Mouse (Mus musculus): ENCODE results near the gene Ccdc180. TPM values are rescaled to one million over a fixed set of nuclear protein-coding genes. Genes with fewer than 3 reads are reported as not detected.

The Ccdc180 gene
- polyA plus RNA-seq (2014; fragmentation: Nextera tagmentation; extraction: Ambion mirVana): 0.07 and 0.10 TPM in 2 replicates

DNA sequence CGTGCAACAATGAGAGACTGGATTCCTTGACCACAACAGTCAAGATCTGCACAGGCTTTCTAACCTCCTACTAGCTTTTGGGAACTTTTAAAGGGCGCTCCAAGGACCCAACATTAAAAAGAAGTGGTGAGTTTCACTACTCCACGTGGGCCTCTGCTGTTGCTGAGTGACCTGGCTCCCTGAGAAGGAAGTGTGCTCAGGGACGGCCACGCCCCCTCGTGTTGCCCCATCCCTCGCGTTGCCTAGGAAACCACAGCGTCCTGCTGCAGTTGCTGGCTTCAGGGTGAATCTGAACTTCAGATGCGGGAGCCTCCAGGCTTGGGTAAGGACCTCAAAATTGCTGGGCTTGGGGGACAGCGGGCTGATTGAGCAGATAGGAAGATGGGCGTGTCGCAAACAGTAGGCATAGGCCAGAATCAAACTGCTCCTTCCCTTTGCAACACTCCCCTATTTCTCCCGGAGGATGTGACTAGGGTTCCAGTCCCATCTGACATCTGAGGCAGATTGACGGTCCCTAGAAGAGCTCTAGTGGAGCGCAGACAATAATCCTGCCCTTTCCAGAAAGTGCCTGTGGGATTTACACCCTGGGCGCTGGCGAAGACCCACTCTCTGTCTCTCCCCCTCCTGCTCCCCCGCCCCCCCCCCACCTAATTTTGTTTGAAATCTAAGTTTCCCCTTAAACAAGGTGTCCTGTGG is at the start of gene Ccdc180:
Gene Ccdc180, plus strand, starts transcription at position 238 of the 696 bp plus-strand sequence.
- WGBS: 12% methylated on average over 19 of the region's 19 CpGs
- DNase-seq (ENCODE audit: low spot score): peak; percentile 77
- H3K27ac ChIP-seq (ENCODE audit: low read depth, low read length): no peak within 1 kb of the TSS
- H3K36me3 ChIP-seq (ENCODE audit: control insufficient read depth, insufficient read depth, low read length): no peaks in the 10 kb centered on the region
- no peaks in the 10 kb centered on the region for H3K9me3 ChIP-seq (replicated peaks; ENCODE audit: control insufficient read depth, low read length)
- peak within 1 kb of the TSS; percentile 21; the same call in 1 of the 2 replicates for H3K4me2 ChIP-seq (ENCODE audit: low read length)
- H3K27me3 ChIP-seq (replicated peaks; ENCODE audit: control insufficient read depth, insufficient read depth, low read length): no peaks in the 10 kb centered on the region
- H3K4me3 ChIP-seq (ENCODE audit: low read depth, low read length): no peak within 1 kb of the TSS
- no peak within 1 kb of the TSS for H3K9ac ChIP-seq (ENCODE audit: low read length)
- ATAC-seq: peak; percentile 61; the same call in 1 of the 2 replicates
- H3K4me1 ChIP-seq (ENCODE audit: control insufficient read depth, insufficient read depth, low read length): 0 out of 2 replicates have a peak, but pooled peaks cover 6% of the 10 kb centered on the region

DNA sequence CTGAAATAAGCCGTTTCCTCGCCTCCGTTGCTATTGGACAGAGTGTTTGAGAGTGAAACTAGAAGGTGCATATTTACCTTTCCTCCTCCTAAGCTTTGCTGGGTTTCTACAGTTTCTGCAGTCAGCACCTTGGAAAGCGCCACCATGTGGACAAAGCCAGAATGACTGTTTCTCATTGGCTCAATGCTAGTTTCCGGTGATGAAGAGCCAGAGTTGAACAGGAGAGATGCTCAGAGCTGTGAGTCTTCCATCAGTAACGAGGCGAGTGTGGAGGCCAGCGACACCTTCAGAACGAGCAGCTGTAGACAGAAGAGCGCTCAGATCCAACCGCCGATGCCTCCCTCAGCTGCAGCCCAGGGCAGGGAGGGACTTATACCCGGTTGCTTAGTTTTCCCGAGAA is 45.7 kb upstream of the Ccdc180 start:
- H3K4me1 ChIP-seq (ENCODE audit: control insufficient read depth, insufficient read depth, low read length): no peaks in the 10 kb centered on the region; the same call in none of the 2 replicates
- DNase-seq (ENCODE audit: low spot score) (peak; percentile 76), ATAC-seq (peak; percentile 46; the same call in 1 of the 2 replicates)
- no peaks in the 10 kb centered on the region for H3K27me3 ChIP-seq (replicated peaks; ENCODE audit: control insufficient read depth, insufficient read depth, low read length)
- H3K9me3 ChIP-seq (replicated peaks; ENCODE audit: control insufficient read depth, low read length): no peaks in the 10 kb centered on the region
- H3K4me2 ChIP-seq (ENCODE audit: low read length): no peak overlapping the region
- H3K4me3 ChIP-seq (ENCODE audit: low read depth, low read length): no peak overlapping the region
- no peak overlapping the region for H3K27ac ChIP-seq (ENCODE audit: low read depth, low read length)
- no peaks in the 10 kb centered on the region for H3K36me3 ChIP-seq (ENCODE audit: control insufficient read depth, insufficient read depth, low read length)
- no peak overlapping the region for H3K9ac ChIP-seq (ENCODE audit: low read length)
- WGBS: 43% methylated on average over 14 of the region's 14 CpGs

DNA sequence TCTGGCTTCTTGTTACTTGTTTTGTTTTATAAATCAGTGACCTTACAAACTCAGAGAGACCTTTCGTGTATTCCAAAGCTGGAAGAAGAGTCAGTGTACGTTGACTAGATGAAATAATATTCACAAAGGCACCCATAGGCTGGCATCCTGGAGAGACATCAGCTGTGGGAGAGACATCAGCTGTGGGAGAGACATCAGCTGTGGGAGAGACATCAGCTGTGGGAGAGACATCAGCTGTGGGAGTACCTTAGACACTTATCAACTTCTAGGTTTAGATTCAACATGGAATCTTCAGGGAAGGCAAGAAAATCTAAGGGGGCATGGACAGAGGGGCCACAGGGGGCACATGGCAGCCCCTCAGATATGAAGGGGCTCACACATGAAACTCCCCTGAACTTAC is 43.8 kb upstream of the Ccdc180 start:
- no peak overlapping the region for H3K4me2 ChIP-seq (ENCODE audit: low read length)
- no peak overlapping the region for H3K9ac ChIP-seq (ENCODE audit: low read length)
- DNase-seq (ENCODE audit: low spot score): no peak
- H3K27me3 ChIP-seq (replicated peaks; ENCODE audit: control insufficient read depth, insufficient read depth, low read length): no peaks in the 10 kb centered on the region
- H3K9me3 ChIP-seq (replicated peaks; ENCODE audit: control insufficient read depth, low read length): no peaks in the 10 kb centered on the region
- H3K4me3 ChIP-seq (ENCODE audit: low read depth, low read length): no peak overlapping the region
- no peaks in the 10 kb centered on the region for H3K36me3 ChIP-seq (ENCODE audit: control insufficient read depth, insufficient read depth, low read length)
- 93% methylated on average over 2 of the region's 2 CpGs for WGBS
- H3K4me1 ChIP-seq (ENCODE audit: control insufficient read depth, insufficient read depth, low read length): no peaks in the 10 kb centered on the region; the same call in none of the 2 replicates
- ATAC-seq: no peak
- H3K27ac ChIP-seq (ENCODE audit: low read depth, low read length): no peak overlapping the region

DNA sequence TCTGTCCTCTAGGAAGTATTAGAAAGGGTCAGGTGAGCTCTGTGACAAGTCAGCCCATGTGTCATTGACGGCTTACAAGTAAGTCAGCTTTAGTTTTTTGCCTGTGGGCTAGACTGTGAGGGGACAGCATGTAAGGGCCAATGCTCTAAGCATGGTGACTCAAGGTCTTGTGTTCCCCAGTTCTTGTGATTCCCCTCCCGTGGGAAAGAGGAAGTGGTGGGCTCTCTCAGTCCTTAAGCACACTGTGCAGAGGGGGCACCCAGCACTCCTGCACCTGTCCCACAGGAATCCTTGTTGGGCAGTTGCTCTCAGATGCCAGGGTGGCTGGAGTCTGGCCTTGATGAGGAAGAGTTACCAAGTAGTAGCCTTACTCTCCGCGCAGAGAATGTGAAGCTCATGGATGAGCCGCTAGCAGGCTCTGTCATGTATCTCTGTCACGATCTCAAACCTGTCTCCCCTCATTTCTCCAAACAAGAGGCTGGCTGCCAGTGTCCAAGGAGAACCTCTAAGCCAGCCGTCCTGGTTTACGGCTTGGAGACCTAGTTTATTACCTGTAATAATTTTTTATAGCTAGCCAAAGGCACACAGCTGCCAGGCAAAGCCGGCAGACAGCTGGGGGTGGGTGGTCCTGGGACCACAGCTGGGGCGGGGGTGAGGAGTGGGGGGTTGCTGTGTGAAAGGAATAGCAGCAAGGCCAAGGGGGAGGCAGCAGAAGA is 41.8 kb upstream of the Ccdc180 start, which contains the start of gene Stra6l:
Gene Stra6l, plus strand, starts transcription at position 556 of the 716 bp plus-strand sequence.
- H3K9ac ChIP-seq (ENCODE audit: low read length): no peak within 1 kb of the TSS
- DNase-seq (ENCODE audit: low spot score) (no peak), ATAC-seq (no peak)
- H3K4me2 ChIP-seq (ENCODE audit: low read length): no peak within 1 kb of the TSS
- H3K27me3 ChIP-seq (replicated peaks; ENCODE audit: control insufficient read depth, insufficient read depth, low read length): no peaks in the 10 kb centered on the region
- no peak within 1 kb of the TSS for H3K4me3 ChIP-seq (ENCODE audit: low read depth, low read length)
- no peaks in the 10 kb centered on the region; the same call in none of the 2 replicates for H3K4me1 ChIP-seq (ENCODE audit: control insufficient read depth, insufficient read depth, low read length)
- H3K9me3 ChIP-seq (replicated peaks; ENCODE audit: control insufficient read depth, low read length): no peaks in the 10 kb centered on the region
- no peak within 1 kb of the TSS for H3K27ac ChIP-seq (ENCODE audit: low read depth, low read length)
- no peaks in the 10 kb centered on the region for H3K36me3 ChIP-seq (ENCODE audit: control insufficient read depth, insufficient read depth, low read length)
- 81% methylated on average over 10 of the region's 10 CpGs for WGBS

- Histone ChIP-seq H3K27me3 (replicated peaks; ENCODE audit: control insufficient read depth, insufficient read depth, low read length) (no peaks in the 10 kb centered on the region), H3K27ac (ENCODE audit: low read depth, low read length) (no peak overlapping the region), H3K4me2 (ENCODE audit: low read length) (no peak overlapping the region), H3K4me3 (ENCODE audit: low read depth, low read length) (no peak overlapping the region), H3K36me3 (ENCODE audit: control insufficient read depth, insufficient read depth, low read length) (no peaks in the 10 kb centered on the region), H3K9ac (ENCODE audit: low read length) (no peak overlapping the region), H3K9me3 (replicated peaks; ENCODE audit: control insufficient read depth, low read length) (no peaks in the 10 kb centered on the region), H3K4me1 (ENCODE audit: control insufficient read depth, insufficient read depth, low read length) (no peaks in the 10 kb centered on the region; the same call in none of the 2 replicates)
- 51% methylated on average over 10 of the region's 10 CpGs for WGBS
- DNase-seq (ENCODE audit: low spot score) (no peak), ATAC-seq (no peak)
Observed at GRCm38 (mm10) chr4:45848825-45849156, 41.3 kb upstream of the Ccdc180 start.

DNA sequence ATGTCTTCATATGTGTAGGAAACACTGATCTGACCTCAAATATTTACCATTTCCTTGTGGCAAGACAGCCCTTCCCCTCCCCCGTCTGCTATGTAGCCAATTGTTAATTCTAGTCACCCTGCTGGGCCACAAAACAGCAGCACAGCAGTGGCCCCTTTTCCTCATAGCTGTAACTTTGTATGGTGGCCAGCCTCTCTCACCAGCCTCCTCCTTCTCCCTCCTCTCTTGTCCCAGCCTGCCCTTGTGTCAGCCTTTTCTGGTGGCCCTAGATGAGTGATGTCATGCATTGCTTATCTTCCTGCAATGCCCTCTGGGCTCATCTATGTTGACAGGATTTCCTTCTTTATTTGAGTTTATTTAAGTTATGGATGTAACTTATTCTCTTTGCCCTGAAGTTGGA is 40.7 kb upstream of the Ccdc180 start:
- Histone ChIP-seq H3K4me3 (ENCODE audit: low read depth, low read length) (no peak overlapping the region), H3K27me3 (replicated peaks; ENCODE audit: control insufficient read depth, insufficient read depth, low read length) (no peaks in the 10 kb centered on the region), H3K36me3 (ENCODE audit: control insufficient read depth, insufficient read depth, low read length) (no peaks in the 10 kb centered on the region), H3K4me2 (ENCODE audit: low read length) (no peak overlapping the region), H3K27ac (ENCODE audit: low read depth, low read length) (no peak overlapping the region), H3K9ac (ENCODE audit: low read length) (no peak overlapping the region), H3K9me3 (replicated peaks; ENCODE audit: control insufficient read depth, low read length) (no peaks in the 10 kb centered on the region), H3K4me1 (ENCODE audit: control insufficient read depth, insufficient read depth, low read length) (no peaks in the 10 kb centered on the region; the same call in none of the 2 replicates)
- no peak for ATAC-seq
- WGBS: 14% methylated on average over 1 of the region's 1 CpGs
- DNase-seq (ENCODE audit: low spot score): no peak

DNA sequence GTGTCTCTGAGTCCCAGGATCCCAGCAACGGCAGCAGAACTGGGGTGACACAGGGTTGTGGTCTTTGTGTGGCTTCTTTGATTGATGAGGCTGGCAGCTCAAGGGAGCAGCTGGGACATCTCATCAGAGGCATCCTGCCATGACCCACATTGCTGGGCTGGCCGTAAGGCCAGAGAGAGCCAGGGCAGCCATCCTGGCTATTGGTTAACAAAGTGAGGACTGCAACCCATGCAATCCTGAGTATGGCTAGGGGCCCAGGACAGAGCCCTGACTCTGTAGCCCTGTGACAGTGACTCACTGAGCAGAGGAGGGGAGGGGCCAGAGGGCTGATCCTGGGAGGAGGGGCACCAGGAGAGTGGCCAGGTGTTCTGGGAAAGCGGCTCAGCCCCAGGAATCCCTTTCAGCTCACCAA is 38.5 kb upstream of the Ccdc180 start:
- H3K27ac ChIP-seq (ENCODE audit: low read depth, low read length): no peak overlapping the region
- no peaks in the 10 kb centered on the region for H3K27me3 ChIP-seq (replicated peaks; ENCODE audit: control insufficient read depth, insufficient read depth, low read length)
- ATAC-seq (no peak), DNase-seq (ENCODE audit: low spot score) (no peak)
- no peaks in the 10 kb centered on the region for H3K9me3 ChIP-seq (replicated peaks; ENCODE audit: control insufficient read depth, low read length)
- no peak overlapping the region for H3K4me3 ChIP-seq (ENCODE audit: low read depth, low read length)
- H3K36me3 ChIP-seq (ENCODE audit: control insufficient read depth, insufficient read depth, low read length): no peaks in the 10 kb centered on the region
- H3K4me2 ChIP-seq (ENCODE audit: low read length): no peak overlapping the region
- H3K9ac ChIP-seq (ENCODE audit: low read length): no peak overlapping the region
- H3K4me1 ChIP-seq (ENCODE audit: control insufficient read depth, insufficient read depth, low read length): no peaks in the 10 kb centered on the region; the same call in 1 of the 2 replicates
- WGBS: 50% methylated on average over 3 of the region's 3 CpGs

DNA sequence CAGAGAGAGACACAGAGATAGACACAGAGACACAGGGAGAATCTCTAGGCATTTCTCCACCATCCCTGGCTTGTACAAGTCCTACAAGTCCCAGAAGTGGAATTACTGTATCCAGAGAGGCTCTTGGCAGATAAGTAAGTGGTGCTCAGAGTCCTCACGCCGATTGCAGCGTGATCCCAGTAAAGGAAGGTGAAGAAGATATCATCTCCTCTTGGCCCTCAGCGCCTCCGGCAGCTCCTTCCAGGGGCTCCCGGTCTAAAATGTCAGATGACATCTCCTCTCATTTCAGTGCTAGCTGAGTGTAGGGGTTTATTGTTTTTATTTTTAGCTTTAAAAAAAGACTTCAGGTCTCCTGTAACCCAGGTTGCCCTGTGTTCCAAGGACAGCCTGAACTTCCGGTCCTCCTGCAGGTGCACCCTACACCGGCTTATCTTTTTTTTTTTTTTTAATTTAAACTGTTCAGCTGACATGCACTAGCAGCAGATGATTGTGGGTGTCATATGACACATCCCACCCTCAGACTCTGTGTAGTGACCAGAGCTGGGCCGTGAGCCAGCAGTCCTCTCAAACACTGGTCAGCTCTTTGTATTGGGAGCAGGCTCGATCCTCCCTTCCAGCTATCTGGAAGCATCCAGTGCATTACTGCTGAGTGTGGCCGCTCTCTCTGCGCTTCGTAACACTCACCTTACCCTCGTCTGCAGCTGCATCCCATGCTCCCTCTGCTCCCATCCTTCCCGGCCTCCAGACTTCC is 36.4 kb upstream of the Ccdc180 start:
- Histone ChIP-seq H3K27me3 (replicated peaks; ENCODE audit: control insufficient read depth, insufficient read depth, low read length) (no peaks in the 10 kb centered on the region), H3K4me1 (ENCODE audit: control insufficient read depth, insufficient read depth, low read length) (no peaks in the 10 kb centered on the region; the same call in 1 of the 2 replicates), H3K4me2 (ENCODE audit: low read length) (no peak overlapping the region), H3K36me3 (ENCODE audit: control insufficient read depth, insufficient read depth, low read length) (no peaks in the 10 kb centered on the region), H3K9ac (ENCODE audit: low read length) (no peak overlapping the region), H3K27ac (ENCODE audit: low read depth, low read length) (no peak overlapping the region), H3K4me3 (ENCODE audit: low read depth, low read length) (no peak overlapping the region), H3K9me3 (replicated peaks; ENCODE audit: control insufficient read depth, low read length) (no peaks in the 10 kb centered on the region)
- DNase-seq (ENCODE audit: low spot score): no peak
- 85% methylated on average over 15 of the region's 15 CpGs for WGBS
- no peak for ATAC-seq
